Mouse (Mus musculus) ES-E14 (cell line): ENCODE results near the gene Tulp2.
"Not testable (repeated sequence)": the region's sequence is repeated elsewhere in the genome, so short reads cannot be mapped to it uniquely, and the experiment has no call there.

Source experiments
- CHD2 ChIP-seq: IDR thresholded peaks from 2 replicates; pipeline ENCODE4 v1.6.1; 2014; ENCODE audit warnings: mild to moderate bottlenecking, low read depth, low read length, inconsistent platforms
- HCFC1 ChIP-seq: IDR thresholded peaks from 2 replicates; pipeline ENCODE4 v1.6.1; 2012; ENCODE audit warnings: low read length, inconsistent platforms, borderline replicate concordance; ENCODE audit not compliant: insufficient read depth
- MAFK ChIP-seq: IDR thresholded peaks from 2 replicates; pipeline ENCODE4 v1.6.1; 2014; ENCODE audit warnings: mild to moderate bottlenecking, low read depth, low read length, inconsistent platforms; ENCODE audit not compliant: insufficient read depth

- TF ChIP-seq MAFK = not testable (repeated sequence)
- TF ChIP-seq CHD2 = peak; percentile 52
- TF ChIP-seq HCFC1 = peak; percentile 50; the same call in 1 of the 2 replicates
Observed at GRCm38 (mm10) chr7:45459564-45460140, 22.0 kb upstream of the Tulp2 start, which contains the start of gene Ftl1.
